Mouse (Mus musculus): ENCODE data around the gene Opcml. TPM values are rescaled to one million over a fixed set of nuclear protein-coding genes. Genes with fewer than 3 reads are reported as not detected.
A peak's percentile ranks its signal among the peaks of the same experiment; 100 is the strongest.

The Opcml gene
- polyA plus RNA-seq, 1 experiment from 2014 or later = 6.0 TPM

DNA sequence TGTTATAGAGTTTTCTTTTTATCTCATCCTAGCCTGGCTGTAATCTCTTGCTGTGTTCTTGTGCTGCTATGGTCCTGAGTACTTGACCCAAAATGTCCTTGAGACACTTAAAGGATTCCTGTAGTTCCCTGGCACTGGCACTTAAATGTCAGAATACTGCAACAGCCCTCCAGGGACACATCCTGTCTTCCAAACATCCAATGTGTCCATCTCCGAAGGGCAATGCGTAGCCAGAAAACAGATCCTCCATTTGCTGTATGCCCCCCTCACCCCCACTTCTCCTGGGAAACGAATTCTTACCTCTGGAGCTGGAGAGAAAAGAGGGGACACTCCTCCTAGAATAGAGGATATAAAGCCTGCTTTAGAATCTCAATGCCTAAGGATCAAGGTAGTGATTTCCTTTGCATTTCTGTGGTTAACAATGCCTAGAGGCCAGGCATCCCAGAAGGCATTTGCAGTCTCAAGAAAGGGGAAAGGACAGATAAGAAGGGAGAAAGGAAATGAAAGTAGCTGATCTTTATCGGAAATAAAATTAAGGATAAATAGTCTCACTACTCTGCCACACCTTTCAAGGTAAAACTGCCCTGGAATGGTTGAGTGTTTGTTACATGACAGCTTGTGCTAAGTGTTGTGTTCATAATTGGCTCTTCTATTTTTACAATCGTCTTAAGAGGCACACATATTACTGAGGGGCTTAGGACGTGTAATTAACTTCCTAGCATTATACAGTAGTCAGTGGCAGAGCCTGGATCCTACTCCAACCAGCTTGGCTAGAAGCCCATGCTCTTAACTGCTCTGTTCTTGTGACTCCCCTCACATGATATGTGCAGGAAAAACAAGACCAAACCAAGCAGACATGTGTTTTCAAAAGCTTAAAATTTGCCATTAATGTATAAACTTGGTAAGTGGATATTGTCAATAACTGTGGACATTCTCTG, 823.4 kb downstream of the Opcml start:
- no peaks in the 10 kb centered on the region for H3K9me3 ChIP-seq (ENCODE audit: control insufficient read depth, low read length)
- WGBS = 33% methylated on average over 6 of the region's 6 CpGs
- ATAC-seq (ENCODE audit: low read depth) (0 out of 2 replicates have a peak, but pooled peaks have one; percentile 30), DNase-seq (ENCODE audit: low spot score) (peak; percentile 47)
- H3K4me2 ChIP-seq (ENCODE audit: low read depth, low read length) = no peak overlapping the region
- no peak overlapping the region for H3K9ac ChIP-seq (ENCODE audit: low read depth, low read length)
- no peak overlapping the region for H3K27ac ChIP-seq (replicated peaks; ENCODE audit: low read depth, low read length)
- H3K4me3 ChIP-seq (ENCODE audit: low read depth, low read length) = no peak overlapping the region
- H3K4me1 ChIP-seq (ENCODE audit: control insufficient read depth, insufficient read depth, low read length) = no peaks in the 10 kb centered on the region
- no peaks in the 10 kb centered on the region for H3K27me3 ChIP-seq (replicated peaks; ENCODE audit: control insufficient read depth, insufficient read depth, low read length)
- H3K36me3 ChIP-seq (ENCODE audit: control insufficient read depth, insufficient read depth, low read length) = no peaks in the 10 kb centered on the region

GRCm38 (mm10) chr9:28615447-28615846, 824.9 kb downstream of the Opcml start:
- Histone ChIP-seq H3K27me3 (replicated peaks; ENCODE audit: control insufficient read depth, insufficient read depth, low read length) (no peaks in the 10 kb centered on the region), H3K36me3 (ENCODE audit: control insufficient read depth, insufficient read depth, low read length) (no peaks in the 10 kb centered on the region), H3K4me2 (ENCODE audit: low read depth, low read length) (no peak overlapping the region), H3K9me3 (ENCODE audit: control insufficient read depth, low read length) (no peaks in the 10 kb centered on the region), H3K27ac (replicated peaks; ENCODE audit: low read depth, low read length) (no peak overlapping the region), H3K9ac (ENCODE audit: low read depth, low read length) (no peak overlapping the region), H3K4me1 (ENCODE audit: control insufficient read depth, insufficient read depth, low read length) (no peaks in the 10 kb centered on the region), H3K4me3 (ENCODE audit: low read depth, low read length) (no peak overlapping the region)
- no peak for ATAC-seq (ENCODE audit: low read depth)
- no peak for DNase-seq (ENCODE audit: low spot score)

- DNase-seq (ENCODE audit: low spot score) (no peak), ATAC-seq (ENCODE audit: low read depth) (no peak)
- H3K4me1 ChIP-seq (ENCODE audit: control insufficient read depth, insufficient read depth, low read length) = no peaks in the 10 kb centered on the region
- H3K36me3 ChIP-seq (ENCODE audit: control insufficient read depth, insufficient read depth, low read length) = no peaks in the 10 kb centered on the region
- no peak overlapping the region for H3K9ac ChIP-seq (ENCODE audit: low read depth, low read length)
- WGBS = 74% methylated on average over 1 of the region's 1 CpGs
- H3K27me3 ChIP-seq (replicated peaks; ENCODE audit: control insufficient read depth, insufficient read depth, low read length) = no peaks in the 10 kb centered on the region
- no peak overlapping the region for H3K27ac ChIP-seq (replicated peaks; ENCODE audit: low read depth, low read length)
- H3K9me3 ChIP-seq (ENCODE audit: control insufficient read depth, low read length) = no peaks in the 10 kb centered on the region
- H3K4me2 ChIP-seq (ENCODE audit: low read depth, low read length) = no peak overlapping the region
- H3K4me3 ChIP-seq (ENCODE audit: low read depth, low read length) = no peak overlapping the region
Observed at GRCm38 (mm10) chr9:28617666-28618065, 827.1 kb downstream of the Opcml start.

GRCm38 (mm10) chr9:28618186-28618892, 827.8 kb downstream of the Opcml start:
- 86% methylated on average over 2 of the region's 2 CpGs for WGBS
- H3K9ac ChIP-seq (ENCODE audit: low read depth, low read length) = no peak overlapping the region
- ATAC-seq (ENCODE audit: low read depth) (no peak), DNase-seq (ENCODE audit: low spot score) (no peak)
- H3K4me3 ChIP-seq (ENCODE audit: low read depth, low read length) = no peak overlapping the region
- H3K9me3 ChIP-seq (ENCODE audit: control insufficient read depth, low read length) = no peaks in the 10 kb centered on the region
- no peak overlapping the region for H3K27ac ChIP-seq (replicated peaks; ENCODE audit: low read depth, low read length)
- H3K4me2 ChIP-seq (ENCODE audit: low read depth, low read length) = no peak overlapping the region
- H3K4me1 ChIP-seq (ENCODE audit: control insufficient read depth, insufficient read depth, low read length) = no peaks in the 10 kb centered on the region
- no peaks in the 10 kb centered on the region for H3K27me3 ChIP-seq (replicated peaks; ENCODE audit: control insufficient read depth, insufficient read depth, low read length)
- no peaks in the 10 kb centered on the region for H3K36me3 ChIP-seq (ENCODE audit: control insufficient read depth, insufficient read depth, low read length)

DNA sequence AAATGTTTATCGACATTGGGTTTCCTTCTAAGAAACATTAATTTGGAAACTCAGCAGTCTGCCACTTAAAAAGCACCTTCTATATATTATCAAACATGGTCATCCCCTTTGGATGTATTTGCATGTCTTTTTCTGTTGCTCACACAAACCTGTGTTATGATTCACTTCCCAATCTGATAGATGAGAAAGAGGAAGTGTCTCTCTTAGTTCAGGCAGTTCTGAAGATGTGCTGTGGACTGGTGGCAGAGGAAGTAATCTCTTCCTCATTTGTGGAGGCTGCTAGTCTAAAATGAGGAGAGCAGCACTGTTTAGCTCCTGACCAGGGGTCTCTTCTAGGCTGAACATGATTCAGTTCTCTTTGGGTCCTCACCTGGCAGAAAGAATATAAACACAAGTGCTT, 831.4 kb downstream of the Opcml start:
- no peaks in the 10 kb centered on the region for H3K9me3 ChIP-seq (ENCODE audit: control insufficient read depth, low read length)
- ATAC-seq (ENCODE audit: low read depth) (no peak), DNase-seq (ENCODE audit: low spot score) (no peak)
- no peak overlapping the region for H3K27ac ChIP-seq (replicated peaks; ENCODE audit: low read depth, low read length)
- no peak overlapping the region for H3K4me3 ChIP-seq (ENCODE audit: low read depth, low read length)
- 85% methylated on average over 1 of the region's 1 CpGs for WGBS
- H3K4me1 ChIP-seq (ENCODE audit: control insufficient read depth, insufficient read depth, low read length) = 0 out of 2 replicates have a peak, but pooled peaks cover 4% of the 10 kb centered on the region
- no peaks in the 10 kb centered on the region for H3K27me3 ChIP-seq (replicated peaks; ENCODE audit: control insufficient read depth, insufficient read depth, low read length)
- H3K9ac ChIP-seq (ENCODE audit: low read depth, low read length) = no peak overlapping the region
- H3K36me3 ChIP-seq (ENCODE audit: control insufficient read depth, insufficient read depth, low read length) = no peaks in the 10 kb centered on the region
- no peak overlapping the region for H3K4me2 ChIP-seq (ENCODE audit: low read depth, low read length)

- peak overlapping the region; percentile 28 for H3K4me2 ChIP-seq (ENCODE audit: low read depth, low read length)
- 31% methylated on average over 10 of the region's 10 CpGs for WGBS
- no peak for ATAC-seq (ENCODE audit: low read depth)
Observed at GRCm38 (mm10) chr9:28624870-28625269, 834.3 kb downstream of the Opcml start.

GRCm38 (mm10) chr9:28642766-28643165, 852.2 kb downstream of the Opcml start:
- ATAC-seq (ENCODE audit: low read depth) = no peak
- Histone ChIP-seq H3K36me3 (ENCODE audit: control insufficient read depth, insufficient read depth, low read length) (no peaks in the 10 kb centered on the region), H3K4me2 (ENCODE audit: low read depth, low read length) (no peak overlapping the region), H3K27ac (replicated peaks; ENCODE audit: low read depth, low read length) (no peak overlapping the region), H3K4me3 (ENCODE audit: low read depth, low read length) (no peak overlapping the region), H3K4me1 (ENCODE audit: control insufficient read depth, insufficient read depth, low read length) (no peaks in the 10 kb centered on the region), H3K9ac (ENCODE audit: low read depth, low read length) (no peak overlapping the region), H3K9me3 (ENCODE audit: control insufficient read depth, low read length) (no peaks in the 10 kb centered on the region), H3K27me3 (replicated peaks; ENCODE audit: control insufficient read depth, insufficient read depth, low read length) (no peaks in the 10 kb centered on the region)
- DNase-seq (ENCODE audit: low spot score) = peak; percentile 56

More at GRCm38 (mm10) chr9:28624870-28625269, 834.3 kb downstream of the Opcml start:
- H3K4me3 ChIP-seq (ENCODE audit: low read depth, low read length) = no peak overlapping the region
- no peaks in the 10 kb centered on the region for H3K36me3 ChIP-seq (ENCODE audit: control insufficient read depth, insufficient read depth, low read length)
- 0 out of 2 replicates have a peak, but pooled peaks cover 4% of the 10 kb centered on the region for H3K4me1 ChIP-seq (ENCODE audit: control insufficient read depth, insufficient read depth, low read length)
- DNase-seq (ENCODE audit: low spot score) = peak; percentile 39
- no peaks in the 10 kb centered on the region for H3K27me3 ChIP-seq (replicated peaks; ENCODE audit: control insufficient read depth, insufficient read depth, low read length)
- no peak overlapping the region for H3K9ac ChIP-seq (ENCODE audit: low read depth, low read length)
- H3K9me3 ChIP-seq (ENCODE audit: control insufficient read depth, low read length) = no peaks in the 10 kb centered on the region
- H3K27ac ChIP-seq (replicated peaks; ENCODE audit: low read depth, low read length) = no peak overlapping the region

DNA sequence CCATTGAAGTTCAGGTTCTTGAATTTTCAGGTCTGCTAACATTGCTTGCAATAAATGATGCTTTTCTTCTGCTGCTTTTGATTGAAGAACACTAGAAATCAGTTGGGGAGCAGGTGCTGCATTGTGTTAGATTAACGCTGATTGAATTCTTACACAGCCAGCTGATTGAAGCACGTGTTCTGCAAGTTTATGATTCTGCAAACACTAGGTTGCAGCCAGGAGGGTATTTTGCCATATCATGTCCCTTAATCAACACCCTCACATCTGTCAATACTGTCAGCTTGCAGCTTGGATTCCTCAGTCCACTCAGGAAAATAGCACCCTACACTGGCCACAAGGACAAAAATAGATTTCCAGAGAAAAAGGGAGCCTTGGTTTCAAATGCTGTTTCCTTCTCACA, 853.5 kb downstream of the Opcml start:
- H3K27me3 ChIP-seq (replicated peaks; ENCODE audit: control insufficient read depth, insufficient read depth, low read length) = no peaks in the 10 kb centered on the region
- no peak for DNase-seq (ENCODE audit: low spot score)
- H3K27ac ChIP-seq (replicated peaks; ENCODE audit: low read depth, low read length) = no peak overlapping the region
- ATAC-seq (ENCODE audit: low read depth) = no peak
- H3K4me1 ChIP-seq (ENCODE audit: control insufficient read depth, insufficient read depth, low read length) = no peaks in the 10 kb centered on the region
- H3K36me3 ChIP-seq (ENCODE audit: control insufficient read depth, insufficient read depth, low read length) = no peaks in the 10 kb centered on the region
- no peak overlapping the region for H3K4me3 ChIP-seq (ENCODE audit: low read depth, low read length)
- H3K9ac ChIP-seq (ENCODE audit: low read depth, low read length) = no peak overlapping the region
- no peak overlapping the region for H3K4me2 ChIP-seq (ENCODE audit: low read depth, low read length)
- H3K9me3 ChIP-seq (ENCODE audit: control insufficient read depth, low read length) = no peaks in the 10 kb centered on the region
- WGBS = 60% methylated on average over 2 of the region's 2 CpGs

Data from embryonic facial prominence, embryonic 14.5 days (tissue).